Mouse (Mus musculus) c-Kit-negative CD71-positive TER-119-positive erythroid progenitor cells, embryonic 14.5 days (primary cell): ENCODE measurements around the gene H3f3b.

Experiments used
- DNase-seq: peaks from one replicate; pipeline ENCODE4 v3.0.0-alpha.2; 2013; ENCODE audit warnings: low read depth, low spot score

The H3f3b gene

GRCm38 (mm10) chr11:116001725-116002124, 26.0 kb downstream of the H3f3b start:
- no peak for DNase-seq

DNA sequence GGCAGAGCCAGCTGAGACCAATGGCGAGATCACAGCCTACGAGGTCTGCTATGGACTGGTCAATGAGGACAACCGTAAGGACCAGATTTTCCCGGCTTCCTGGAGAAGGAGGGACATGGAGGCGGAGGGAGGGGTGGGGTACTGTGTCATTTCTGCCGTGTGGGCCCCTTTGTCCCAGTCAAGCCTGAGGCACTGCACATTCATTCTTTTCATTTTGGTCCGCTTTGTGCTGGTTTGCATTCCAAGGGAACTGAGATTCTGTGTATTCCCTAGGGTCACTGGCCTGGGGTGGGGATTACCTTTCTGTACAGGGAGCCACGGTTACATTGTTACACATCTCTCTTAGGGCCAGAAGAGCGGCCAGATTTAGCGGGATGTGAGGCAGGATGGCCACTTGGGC, 27.2 kb downstream of the H3f3b start:
- no peak for DNase-seq

- DNase-seq, result no peak
Measured at GRCm38 (mm10) chr11:115999538-116000143, 28.1 kb downstream of the H3f3b start.

DNA sequence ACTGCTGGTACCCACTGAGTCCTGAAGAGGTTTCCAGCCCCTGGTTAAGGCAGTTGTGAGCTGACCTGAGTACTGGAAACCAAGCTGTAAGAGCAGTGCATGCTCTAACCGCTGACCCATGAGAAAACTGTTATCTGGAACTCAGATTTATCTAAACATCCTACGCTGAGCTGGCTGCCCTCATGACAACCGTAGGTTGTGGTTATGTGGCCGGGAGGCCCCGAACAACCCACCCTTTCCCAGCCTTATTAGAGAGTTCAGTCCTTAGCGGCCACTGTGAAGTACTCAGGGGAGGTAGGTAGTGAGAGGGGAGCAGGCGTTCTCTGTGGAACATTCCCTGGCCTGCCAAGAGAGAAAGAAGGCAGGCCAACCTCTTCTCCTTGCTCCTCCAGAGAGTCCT, 28.7 kb downstream of the H3f3b start:
- no peak for DNase-seq

DNA sequence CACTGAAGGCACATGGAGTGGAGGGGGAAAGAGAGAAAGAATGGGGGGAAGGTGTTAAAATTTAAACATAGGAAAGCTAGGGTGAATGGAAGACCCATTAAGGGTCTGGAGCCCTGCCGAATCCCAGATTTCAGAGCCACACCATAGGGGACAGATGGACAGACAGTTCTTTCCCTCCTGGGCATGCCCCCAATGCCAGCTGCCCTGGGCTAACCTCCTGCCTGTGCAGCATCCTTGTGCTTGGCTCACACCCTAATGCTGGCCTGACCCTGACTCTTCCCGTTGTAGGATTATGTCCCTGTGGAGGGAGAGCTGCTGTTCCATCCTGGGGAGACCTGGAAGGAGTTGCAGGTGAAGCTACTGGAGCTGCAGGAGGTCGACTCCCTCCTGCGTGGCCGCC, 30.1 kb downstream of the H3f3b start:
- DNase-seq, result no peak

DNA sequence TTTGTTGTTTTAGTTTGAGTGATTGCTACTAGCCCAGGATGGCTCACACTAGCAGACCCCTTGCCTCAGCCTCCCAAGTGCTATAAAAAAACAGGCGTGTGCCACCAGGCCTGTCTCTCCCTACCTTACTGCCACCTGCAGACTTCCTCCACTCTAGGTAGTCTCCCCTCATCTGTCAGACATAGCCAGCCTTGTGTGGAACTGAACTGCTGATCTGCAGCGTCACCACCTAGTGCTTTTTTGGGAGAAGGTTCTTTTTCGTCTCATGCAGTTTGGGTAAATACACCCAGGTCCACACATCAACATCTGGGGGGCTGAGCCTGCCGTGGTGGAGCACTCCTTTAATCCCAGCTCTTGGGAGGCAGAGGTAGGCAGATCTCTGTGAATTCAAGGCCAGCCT, 30.7 kb downstream of the H3f3b start:
- no peak for DNase-seq

DNA sequence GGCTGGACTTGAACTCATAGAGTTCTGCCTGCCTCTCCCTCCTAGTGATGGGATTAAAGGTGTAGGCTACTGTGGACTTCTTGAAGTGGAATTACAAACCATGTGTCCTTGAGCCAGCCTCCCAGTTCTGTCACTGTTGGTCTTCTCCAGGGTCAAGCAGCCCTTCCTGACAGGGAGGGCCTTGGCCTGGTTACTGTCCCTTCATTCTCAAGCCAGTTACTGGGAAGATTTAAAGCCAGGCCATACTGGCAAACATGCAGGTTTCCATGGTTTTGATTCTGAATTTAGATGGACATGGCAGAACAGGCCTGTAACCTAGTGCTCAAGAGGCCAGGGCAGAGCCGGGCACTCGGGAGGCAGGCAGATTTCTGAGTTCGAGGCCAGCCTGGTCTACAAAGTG, 32.5 kb downstream of the H3f3b start:
- DNase-seq, result no peak

GRCm38 (mm10) chr11:115992098-115992497, 35.7 kb downstream of the H3f3b start:
- DNase-seq, result no peak

- no peak for DNase-seq
Measured at GRCm38 (mm10) chr11:115989686-115990085, 38.1 kb downstream of the H3f3b start.

GRCm38 (mm10) chr11:115983291-115983690, 44.5 kb downstream of the H3f3b start:
- no peak for DNase-seq

GRCm38 (mm10) chr11:115982472-115982871, 45.3 kb downstream of the H3f3b start:
- DNase-seq, result no peak

DNA sequence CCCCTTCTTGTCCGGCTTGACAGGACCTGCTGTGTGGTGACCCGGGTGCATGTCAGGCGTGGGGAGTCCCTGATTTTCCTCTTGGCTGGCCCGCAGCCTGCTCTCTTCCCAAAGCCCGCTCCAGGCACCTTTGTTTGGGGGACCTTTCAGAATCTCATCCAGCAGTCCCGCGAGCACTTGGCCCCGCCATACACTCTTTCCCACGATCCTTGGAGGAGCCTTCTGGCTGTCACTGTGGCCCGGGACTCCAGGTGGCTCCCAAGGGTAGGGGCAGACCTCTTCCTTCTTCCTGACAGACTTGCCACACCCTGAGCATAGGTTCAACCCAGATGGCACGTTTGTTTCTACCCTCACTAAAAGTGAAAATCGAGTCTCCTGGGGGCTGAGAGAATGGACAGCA, 52.2 kb downstream of the H3f3b start:
- DNase-seq, result no peak

DNA sequence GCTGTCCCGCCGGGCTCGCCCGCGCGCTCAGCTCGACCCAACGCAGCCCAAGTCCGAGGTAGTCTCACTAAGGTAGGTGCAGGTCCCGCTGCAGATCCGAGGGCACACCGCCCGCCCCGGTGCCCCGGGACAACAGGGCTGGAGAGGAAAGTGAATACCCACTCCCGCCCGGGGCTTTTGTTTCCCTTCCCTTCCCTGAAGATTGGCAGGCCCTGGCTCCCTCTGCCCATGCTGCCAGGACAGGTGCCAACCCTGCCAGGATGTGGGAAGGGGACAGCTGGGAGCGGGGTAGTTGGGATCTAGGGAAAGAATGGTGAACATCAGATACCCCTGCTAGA, 52.7 kb downstream of the H3f3b start:
- DNase-seq, result no peak

- no peak for DNase-seq
Measured at GRCm38 (mm10) chr11:115974309-115975082, 53.3 kb downstream of the H3f3b start, which contains the start of gene Itgb4. Itgb4 (plus strand) TSS chr11:115974709.
